Mouse (Mus musculus): ENCODE results near the gene Wfdc18.
A peak's percentile ranks its signal among the peaks of the same experiment; 100 is the strongest.

The Wfdc18 gene

DNA sequence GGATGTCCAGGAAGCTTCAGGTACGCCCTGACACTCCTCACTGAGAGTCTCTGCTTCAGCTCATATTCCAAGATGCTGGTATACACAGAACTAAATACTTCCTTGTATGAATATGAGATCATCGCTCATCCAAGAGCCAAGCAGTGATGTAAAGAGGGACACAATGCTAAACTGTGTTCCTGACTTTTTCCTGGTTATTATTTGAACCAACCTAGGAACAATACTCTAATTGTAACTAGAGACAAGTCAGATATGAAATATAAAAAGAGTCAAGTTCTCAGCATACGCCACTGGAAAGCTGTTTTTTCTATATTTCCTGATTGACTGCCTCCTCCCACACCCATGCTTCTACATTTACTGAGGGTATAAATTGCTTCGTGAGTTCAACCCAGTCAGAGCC lies at the start of gene Wfdc18:
TSS of gene Wfdc18 (plus strand) at position 301 of the 400 bp plus-strand sequence.
- no peak for DNase-seq (ENCODE audit: low spot score in 2 of 2)

DNA sequence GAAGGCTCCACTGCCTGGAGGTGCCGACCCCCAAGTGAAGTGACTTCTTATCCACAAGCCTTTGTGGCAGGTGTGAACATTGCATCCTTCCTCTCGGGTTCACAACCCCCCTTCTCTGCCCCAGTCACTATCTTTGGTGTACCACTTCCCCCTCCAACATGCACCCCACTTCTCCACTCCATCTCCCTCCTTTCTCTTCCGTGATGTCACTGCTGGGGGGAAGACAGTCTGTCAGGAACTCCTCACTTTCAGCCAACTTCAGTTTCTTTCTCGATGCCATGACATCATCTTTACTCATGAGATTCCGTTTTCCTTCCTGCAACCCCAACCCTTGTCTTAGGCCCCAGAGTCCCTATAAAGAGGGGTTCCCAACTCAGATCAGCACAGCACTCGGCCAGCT lies 46.6 kb upstream of the Wfdc18 start, which contains the start of gene Ccl4:
TSS of gene Ccl4 (plus strand) at position 381 of the 400 bp plus-strand sequence.
- no peak for DNase-seq (ENCODE audit: low spot score in 2 of 2)

DNA sequence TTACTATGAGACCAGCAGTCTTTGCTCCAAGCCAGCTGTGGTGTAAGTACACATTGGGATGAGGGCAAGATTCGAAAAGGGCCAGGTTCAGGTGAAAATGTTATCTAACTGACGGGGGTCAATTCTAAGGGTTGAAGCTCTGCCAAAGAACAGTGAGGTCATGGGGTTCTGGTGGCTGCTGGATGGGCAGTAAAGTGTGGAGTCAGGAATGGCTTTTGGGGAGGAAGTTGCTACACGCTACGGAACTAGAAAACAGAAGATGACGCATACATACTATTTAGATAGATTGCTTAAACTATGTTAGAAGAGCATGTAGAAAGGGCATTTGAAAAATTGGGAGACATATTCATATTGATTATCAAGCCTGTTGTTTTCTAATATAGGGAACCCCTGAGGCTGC lies 45.3 kb upstream of the Wfdc18 start:
- DNase-seq (ENCODE audit: low spot score in 2 of 2) = no peak

DNA sequence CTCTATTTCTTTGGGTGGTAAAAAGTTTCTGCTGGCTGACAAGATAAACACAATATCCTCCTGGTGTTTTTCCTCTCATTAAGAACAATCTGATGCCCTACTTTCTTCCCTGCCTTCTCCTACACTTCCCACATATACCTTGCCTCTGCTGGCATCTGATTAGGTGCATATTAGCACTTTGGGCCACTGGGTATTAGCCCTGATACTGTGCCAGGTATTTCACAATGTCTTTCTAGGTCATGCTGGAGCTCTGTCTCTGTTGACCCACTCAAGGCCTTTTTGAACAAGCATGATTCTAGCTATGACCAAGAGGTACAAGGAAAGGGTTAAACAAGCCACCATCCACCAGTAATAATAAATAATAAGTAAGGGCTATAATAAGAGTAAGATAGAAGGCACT lies 37.1 kb upstream of the Wfdc18 start:
- DNase-seq (ENCODE audit: low spot score in 2 of 2) = no peak

DNA sequence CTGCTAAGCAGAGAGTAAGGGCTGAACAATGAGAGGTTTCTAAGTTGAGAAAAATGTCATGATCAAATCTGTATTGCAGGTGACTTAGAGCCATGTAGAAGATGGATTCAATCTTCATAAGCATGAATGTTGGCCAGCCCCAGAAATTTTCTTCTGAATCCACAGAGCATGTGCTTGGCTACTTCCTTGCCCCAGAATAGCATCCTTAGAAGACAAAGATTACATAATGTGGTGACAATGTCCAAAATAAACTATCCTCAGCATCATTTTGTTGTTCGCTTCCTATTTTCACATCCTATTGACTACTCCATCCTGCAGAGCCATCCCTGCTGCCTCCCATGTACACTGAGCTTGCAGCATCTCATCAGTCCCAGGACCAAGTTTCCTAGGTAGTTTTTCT lies 33.1 kb upstream of the Wfdc18 start:
- DNase-seq (ENCODE audit: low spot score in 2 of 2) = no peak

DNA sequence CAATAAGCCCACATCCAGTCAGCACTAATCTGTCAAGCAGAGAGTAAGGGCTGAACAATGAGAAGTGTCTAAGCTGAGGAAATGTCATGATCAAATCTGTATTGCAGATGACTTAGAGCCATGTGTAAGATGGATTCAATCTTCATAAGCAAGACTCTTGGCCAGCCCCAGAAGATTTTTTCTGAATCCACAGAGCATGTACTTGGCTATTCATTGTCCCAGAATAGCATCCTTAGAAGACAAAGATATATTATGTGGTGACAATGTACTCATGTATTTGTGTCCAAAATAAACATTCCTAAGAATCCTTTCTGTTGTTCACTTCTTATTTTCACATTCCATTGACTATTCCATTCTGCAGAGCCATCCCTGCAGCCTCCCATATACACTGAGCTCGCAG lies 18.9 kb upstream of the Wfdc18 start:
- DNase-seq (ENCODE audit: low spot score in 2 of 2) = no peak

DNA sequence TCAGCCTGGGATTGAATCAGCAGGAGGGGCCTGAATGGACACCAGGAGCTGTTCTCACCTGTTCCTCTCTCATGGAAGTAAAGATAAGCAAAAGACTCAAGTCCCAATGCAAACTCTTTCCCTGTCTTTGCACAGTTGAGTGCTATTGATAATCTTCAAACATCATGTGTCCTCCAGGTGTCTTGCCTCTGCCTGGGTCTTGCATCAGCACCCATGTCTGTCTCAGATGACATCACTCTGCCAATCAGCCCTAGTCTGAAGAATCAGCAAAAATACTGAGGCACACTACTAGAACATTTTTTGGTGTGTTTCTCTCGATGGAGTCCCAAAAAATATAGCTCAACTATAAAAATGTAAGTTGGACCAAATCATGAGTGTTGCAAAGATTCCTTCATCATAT lies 16.8 kb upstream of the Wfdc18 start:
- no peak for DNase-seq (ENCODE audit: low spot score in 2 of 2)

DNA sequence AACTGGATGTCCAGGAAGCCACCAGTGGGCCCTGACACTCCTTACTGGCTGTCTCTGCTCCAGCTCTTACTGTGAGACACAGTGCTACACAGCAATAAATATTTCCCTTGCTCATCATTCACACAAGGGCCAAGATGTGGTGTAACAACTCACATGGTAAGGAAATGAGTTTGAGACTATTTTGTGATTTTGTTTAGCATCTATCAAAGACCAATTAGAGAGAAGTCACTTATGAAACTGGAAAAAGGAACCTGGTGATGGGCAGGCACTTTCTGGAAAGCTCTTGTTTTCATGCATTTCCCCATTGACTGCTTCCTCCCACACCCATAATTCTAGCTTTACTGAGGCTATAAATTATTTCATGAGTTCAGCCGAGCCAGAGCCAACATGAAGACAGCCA lies 5.1 kb upstream of the Wfdc18 start, which contains the start of gene Wfdc17:
TSS of gene Wfdc17 (plus strand) at position 287 of the 400 bp plus-strand sequence.
- no peak for DNase-seq (ENCODE audit: low spot score in 2 of 2)

DNA sequence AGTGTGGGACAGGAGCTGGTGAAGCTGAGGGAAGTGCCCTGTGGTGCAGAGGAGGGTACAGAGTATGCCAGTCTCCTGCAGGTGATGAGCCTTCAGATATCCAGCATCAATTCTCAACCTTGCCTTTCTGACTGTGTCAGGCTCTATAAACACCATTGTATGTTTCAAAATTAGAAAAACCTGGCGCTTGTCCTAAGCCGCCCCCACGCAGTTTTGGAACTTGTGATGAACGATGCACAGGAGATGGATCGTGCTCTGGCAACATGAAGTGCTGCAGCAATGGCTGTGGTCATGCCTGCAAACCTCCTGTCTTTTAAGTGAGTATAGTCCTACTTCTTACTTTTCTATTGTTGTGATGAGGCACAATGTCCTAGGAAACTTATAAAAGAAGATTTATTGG lies 868 bp downstream of the Wfdc18 start:
- DNase-seq (ENCODE audit: low spot score in 2 of 2) = no peak

DNA sequence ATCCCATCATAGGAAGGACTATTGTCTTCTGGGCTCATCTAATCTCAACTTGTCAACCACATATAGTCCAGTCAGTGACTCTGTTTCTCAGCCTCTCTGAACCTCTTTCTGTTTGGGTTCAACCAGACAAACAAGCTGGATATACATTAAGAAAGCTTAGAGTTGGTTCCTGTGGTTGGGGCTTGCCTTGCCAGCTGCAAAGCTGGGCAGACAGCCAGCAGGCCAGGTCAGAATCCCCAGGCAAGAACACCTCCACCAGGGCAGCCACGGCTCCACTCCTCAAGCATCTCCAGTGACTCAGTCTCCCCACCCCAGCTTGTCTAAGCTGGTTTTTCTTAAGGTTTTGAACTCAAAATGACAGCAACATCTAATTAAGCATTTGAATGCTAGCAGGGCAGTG lies 3.9 kb downstream of the Wfdc18 start:
- DNase-seq (ENCODE audit: low spot score in 2 of 2) = no peak

DNA sequence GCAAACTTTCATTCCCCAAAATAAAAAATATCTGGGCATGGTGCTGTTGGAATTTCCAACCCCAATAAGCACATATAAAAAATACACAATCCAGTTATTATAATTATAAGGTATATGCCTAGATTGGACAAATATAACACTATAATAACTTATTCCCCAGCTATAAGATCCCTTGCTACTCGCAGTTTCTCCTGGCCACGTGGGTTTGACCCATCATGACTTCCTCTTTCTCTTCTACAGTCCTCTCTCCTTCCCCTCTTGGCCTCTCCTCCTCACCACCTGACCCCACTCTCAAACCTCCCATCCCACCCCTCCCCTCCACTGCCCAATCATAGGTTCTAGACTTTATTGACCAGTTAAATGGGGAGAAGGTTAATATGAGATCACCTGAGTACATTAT lies 5.1 kb downstream of the Wfdc18 start:
- DNase-seq (ENCODE audit: low spot score in 2 of 2) = no peak

DNA sequence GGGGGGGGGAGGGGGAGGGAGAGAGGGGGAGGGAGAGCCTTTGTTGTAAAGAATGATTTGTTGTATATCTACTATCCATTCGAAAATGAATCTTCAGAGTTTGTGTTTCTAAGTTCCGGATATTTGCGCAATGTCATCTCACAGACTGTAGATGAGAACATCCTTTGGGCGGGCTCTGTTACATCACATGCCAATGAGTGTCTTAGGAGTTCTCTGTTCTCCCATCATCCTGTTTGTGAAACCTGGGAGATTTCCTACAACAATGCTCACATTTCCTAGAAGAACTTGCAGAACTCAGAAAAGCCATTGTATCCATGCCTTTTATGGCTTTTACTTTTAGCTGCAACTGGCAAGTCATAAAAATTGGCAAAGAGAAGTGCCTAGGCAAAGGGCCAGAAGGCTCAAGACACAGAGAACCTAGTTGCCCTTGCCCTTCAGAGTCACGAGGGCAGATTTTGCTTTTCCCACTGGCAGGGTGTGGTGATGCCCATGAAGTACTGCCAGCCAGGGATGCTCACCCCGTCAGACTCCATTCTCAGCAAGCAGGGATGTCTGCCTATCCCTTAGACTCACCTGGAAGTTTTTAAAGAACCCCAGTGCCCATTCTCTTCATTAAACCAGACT lies 8.3 kb downstream of the Wfdc18 start:
- no peak for DNase-seq (ENCODE audit: low spot score in 2 of 2)

DNA sequence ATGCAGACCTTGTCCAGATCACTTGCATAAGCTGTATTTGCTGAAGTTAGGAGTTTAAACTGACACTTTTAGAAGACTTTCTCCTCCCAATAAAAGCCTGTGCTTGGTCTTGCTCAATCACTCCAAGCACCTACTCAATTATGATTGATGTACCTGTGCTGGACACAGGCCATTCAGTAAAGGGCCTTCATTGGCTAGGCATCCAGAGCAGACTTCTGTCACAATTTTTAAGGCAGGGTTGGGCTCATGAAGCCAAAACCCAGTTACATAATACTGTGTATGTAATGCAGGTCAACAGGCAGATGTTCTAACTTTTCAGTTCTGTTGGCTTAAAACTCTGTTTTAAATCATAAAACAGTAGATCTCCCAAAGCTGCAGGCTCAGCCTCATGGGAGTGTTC lies 12.0 kb downstream of the Wfdc18 start:
- DNase-seq (ENCODE audit: low spot score in 2 of 2) = no peak

DNA sequence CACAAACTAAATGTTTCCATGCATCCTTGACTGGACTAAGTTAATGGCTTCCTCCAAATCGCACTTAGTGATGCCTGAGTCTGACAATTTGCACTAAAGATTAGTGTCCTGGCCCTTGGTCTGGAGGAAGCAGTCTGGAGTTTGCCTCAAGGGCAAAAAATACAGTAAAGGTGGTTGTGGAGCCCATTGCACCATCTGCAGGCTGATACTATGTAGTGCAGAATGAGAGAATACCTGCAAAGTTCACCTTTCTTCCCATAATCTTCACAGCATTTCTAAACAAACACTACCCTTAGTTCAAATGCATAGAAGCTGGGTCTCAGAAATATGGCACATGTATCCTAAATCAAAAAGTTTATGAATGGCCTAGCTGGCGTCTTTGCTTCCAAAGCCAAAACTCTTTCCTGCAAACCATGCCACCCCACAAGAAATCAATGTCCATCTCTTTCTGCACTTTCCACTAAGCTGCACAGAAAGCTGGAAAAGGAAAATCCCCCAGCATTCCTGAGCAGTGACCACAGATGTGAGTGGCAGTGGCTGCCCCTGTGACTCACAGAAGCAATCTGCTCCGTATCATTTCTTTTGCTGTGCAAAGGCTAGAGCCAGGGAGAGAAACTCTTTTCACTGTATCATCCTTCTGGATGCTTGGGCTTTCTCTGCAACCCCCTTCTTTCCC lies 20.1 kb downstream of the Wfdc18 start:
- DNase-seq (ENCODE audit: low spot score in 2 of 2) = peak in 1 of 2 experiments; percentile 43

DNA sequence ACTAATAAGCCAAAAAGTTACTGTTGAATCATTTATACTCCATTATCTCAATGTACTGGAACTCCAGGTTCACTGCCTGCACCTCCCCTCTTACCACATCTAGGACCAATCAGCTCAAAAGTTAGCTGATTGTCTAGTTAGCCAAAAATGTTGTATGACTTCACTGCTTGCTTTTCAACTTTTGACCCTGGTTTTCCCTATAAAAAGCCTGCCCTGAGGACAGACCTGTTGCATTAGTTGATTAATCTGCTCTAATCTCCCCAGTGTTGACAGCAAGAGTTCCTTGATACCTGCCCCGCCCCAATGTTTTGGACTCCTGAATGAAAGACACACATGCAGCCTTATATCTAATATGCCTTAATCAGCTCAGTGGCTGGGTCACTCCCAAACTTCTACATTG lies 22.3 kb downstream of the Wfdc18 start:
- no peak for DNase-seq (ENCODE audit: low spot score in 2 of 2)

DNA sequence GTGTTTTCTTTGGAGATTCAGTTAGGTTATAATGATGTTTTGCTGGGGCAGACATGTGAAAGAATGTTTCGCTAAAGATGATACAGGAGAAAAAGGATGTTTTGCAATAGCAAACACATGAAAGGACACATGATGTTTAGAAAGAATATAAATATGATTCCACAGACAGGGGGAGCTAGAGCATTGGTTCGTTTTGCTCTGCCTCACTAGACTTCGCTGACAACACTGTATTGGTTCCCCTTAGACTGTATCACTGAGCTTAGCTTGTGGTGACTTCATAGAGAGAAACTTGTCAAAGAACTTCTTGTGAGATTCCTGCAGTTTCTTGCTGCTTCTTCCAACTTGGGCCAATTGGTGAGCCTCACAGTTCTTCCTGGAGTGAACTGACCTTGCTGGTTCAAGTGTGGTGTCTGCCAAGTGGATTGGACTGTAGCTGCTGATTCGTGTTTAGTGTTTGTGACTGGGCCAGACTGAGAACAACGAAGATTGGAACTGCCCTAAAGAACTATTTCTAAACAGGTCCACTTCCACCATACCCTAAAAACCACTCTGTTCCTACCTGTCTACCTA lies 24.3 kb downstream of the Wfdc18 start:
- DNase-seq (ENCODE audit: low spot score in 2 of 2) = peak in 1 of 2 experiments; percentile 25

DNA sequence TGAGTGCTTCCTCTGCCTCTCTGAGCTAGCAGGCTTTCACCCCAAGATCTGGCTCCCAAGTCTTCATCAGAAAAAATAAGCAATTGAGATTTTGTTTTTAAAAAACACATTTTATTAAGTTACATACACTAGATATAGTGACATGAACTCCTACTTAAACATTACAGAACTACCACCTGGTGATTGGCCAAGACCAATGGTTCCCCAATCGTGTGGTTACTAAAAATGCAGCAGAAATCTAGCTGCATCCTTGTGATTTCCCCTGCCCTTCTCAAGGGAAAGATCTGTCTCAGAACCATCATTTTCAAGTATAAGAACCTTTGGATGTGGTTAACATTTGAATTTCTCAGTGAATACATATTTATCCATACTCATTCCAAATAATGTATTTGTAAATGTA lies 25.4 kb downstream of the Wfdc18 start:
- DNase-seq (ENCODE audit: low spot score in 2 of 2) = peak in 1 of 2 experiments; percentile 44

DNA sequence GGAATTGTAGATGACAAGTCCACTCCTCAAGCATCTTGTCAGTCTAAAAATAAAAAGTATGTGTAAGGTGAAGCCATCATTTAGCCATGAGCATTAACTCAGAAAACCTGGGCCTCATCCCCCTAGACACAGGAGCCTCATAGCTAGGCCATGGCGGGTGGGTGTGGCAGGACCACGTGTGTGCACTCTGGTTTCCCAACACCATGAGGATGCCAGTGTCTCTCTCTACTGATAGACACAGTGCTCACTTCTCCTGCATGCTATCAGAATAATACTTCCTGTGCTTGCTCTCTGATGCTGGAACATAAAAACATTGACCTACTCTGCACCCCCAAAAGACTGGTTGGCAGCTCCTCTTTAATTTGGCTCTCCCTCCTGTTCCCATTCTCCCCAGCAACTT lies 27.1 kb downstream of the Wfdc18 start:
- peak in 1 of 2 experiments; percentile 51 for DNase-seq (ENCODE audit: low spot score in 2 of 2)

DNA sequence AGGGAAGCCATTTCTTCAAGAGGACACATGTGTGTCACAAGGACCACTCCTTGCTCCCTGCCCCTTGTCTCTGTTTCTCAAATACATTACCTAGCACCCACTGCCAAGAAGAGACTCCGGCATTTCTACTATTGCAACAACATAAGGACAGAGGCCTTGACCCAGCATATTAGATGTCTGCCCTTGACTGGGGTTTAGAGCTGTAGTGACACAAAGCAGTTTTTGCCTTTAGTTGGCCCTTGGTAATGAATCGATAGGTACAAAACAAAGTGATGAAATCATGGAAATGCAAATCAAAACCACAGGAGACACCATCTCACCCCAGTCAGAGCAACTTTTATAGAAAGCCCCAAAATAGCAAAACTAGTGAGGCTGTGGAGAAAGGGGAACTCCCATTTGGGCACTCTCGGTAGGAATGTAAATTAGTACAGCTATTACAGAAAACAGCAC lies 28.3 kb downstream of the Wfdc18 start:
- peak in 1 of 2 experiments; percentile 50 for DNase-seq (ENCODE audit: low spot score in 2 of 2)

DNA sequence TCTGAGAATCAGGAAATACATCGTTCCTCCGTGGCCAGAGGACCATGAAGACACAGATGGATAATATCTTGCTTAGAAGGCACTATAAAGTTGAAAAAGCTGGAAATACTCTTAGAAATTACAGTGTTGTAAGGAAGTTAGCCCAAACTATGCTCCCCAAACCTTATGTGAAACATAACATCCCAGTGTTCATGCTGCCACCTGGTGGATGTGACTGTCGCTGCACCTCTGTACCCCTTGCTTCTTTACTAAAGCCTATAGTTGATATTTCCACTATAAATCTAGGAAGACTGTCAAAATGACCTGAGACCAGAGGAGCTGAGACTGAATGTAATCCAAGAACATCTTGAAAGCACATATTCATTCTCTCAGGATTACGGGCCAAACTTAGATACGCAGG lies 30.4 kb downstream of the Wfdc18 start:
- peak; percentile 71 to 86 for DNase-seq (ENCODE audit: low spot score in 2 of 2)

DNA sequence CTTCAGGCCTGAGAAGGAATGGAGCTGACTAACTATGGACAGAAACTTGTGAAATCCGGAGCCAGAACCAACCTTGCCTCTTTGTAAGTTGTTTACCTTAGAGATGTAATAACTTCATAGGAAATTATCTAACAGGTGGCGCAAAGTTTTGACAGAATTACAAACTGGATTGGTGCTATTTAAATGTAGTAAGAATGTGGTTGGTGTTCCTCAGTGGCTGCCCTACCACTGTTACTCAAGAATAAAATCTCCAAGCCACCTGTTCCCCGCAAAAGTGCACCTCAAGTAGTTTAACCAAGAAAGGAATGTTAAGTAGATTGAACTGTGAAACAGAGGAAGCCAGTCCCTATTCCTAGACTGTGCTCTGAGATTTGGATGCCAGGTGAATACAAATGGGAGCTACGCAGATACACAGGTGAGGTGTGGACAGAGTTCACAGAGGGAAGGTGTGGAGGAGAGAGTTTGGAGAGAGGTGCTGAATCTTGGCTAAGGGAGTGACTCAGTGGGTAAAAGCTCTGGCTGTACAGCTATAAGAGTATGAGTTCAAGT lies 31.7 kb downstream of the Wfdc18 start:
- no peak for DNase-seq (ENCODE audit: low spot score in 2 of 2)

DNA sequence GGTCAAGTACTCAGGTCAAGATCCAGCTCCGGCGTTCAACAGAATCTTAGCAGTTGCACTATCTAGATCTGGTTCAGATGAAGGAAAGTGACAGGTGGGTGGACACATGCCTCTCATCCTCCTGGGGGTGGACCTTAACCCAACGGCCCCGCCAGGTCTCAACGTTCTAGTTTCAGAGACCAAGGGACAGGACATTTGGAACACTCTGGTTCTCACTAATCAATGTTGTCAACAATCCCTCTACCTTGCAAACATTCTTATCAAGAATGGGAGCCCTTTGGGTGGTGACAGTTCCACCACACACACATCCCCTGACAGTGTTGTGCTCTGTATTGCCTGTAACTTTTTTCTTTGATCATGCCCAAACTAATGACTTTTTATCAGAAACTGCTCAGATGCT lies 33.0 kb downstream of the Wfdc18 start:
- no peak for DNase-seq (ENCODE audit: low spot score in 2 of 2)

All from spleen, postnatal 4 days (tissue).